Mouse (Mus musculus) C2C12 (cell line): ENCODE results near the gene Hyal2. TPM values are rescaled to one million over a fixed set of nuclear protein-coding genes. Genes with fewer than 3 reads are reported as not detected.
A peak's percentile ranks its signal among the peaks of the same experiment; 100 is the strongest.

ENCODE experiments used
- H3K27me3 ChIP-seq: one replicate; pipeline ENCODE4 v1.6.1; 2011; ENCODE audit not compliant: control insufficient read depth, insufficient read depth, insufficient read length
- H3K36me3 ChIP-seq: one replicate; pipeline ENCODE4 v1.6.1; 2011; ENCODE audit not compliant: control insufficient read depth, insufficient read depth
- H3K4me3 ChIP-seq: one replicate; pipeline ENCODE4 v1.5.1; 2011; ENCODE audit warnings: mild to moderate bottlenecking, control low read depth; ENCODE audit not compliant: poor library complexity, insufficient read depth, severe bottlenecking
- H3K79me2 ChIP-seq: one replicate; pipeline ENCODE4 v1.6.1; 2011; ENCODE audit not compliant: control insufficient read depth, insufficient read depth
- H3K79me3 ChIP-seq: one replicate; pipeline ENCODE4 v1.6.1; 2011; ENCODE audit warnings: low read depth, control low read depth
- H3ac ChIP-seq: one replicate; pipeline ENCODE3; 2011; ENCODE audit warnings: low read depth; ENCODE audit not compliant: control insufficient read depth, insufficient read length
- CEBPB ChIP-seq: IDR thresholded peaks from one replicate; pipeline ENCODE4 v1.6.1; 2011; ENCODE audit warnings: low read depth, mild to moderate bottlenecking, control low read depth, moderate library complexity
- CTCF ChIP-seq: IDR thresholded peaks from one replicate; pipeline ENCODE4 v1.5.1; 2011; ENCODE audit not compliant: control insufficient read depth, insufficient read depth, insufficient read length
- FOSL1 ChIP-seq: IDR thresholded peaks from one replicate; pipeline ENCODE4 v1.8.0; 2011; ENCODE audit warnings: mild to moderate bottlenecking, low read length; ENCODE audit not compliant: poor library complexity, insufficient read depth, severe bottlenecking
- MAX ChIP-seq: IDR thresholded peaks from one replicate; pipeline ENCODE4 v1.6.1; 2011; ENCODE audit warnings: mild to moderate bottlenecking, control low read depth
- MYOD1 ChIP-seq: IDR thresholded peaks from one replicate; pipeline ENCODE4 v1.6.1; 2011; ENCODE audit warnings: low read depth; ENCODE audit not compliant: control insufficient read depth, insufficient read length
- MYOG ChIP-seq: IDR thresholded peaks from one replicate; pipeline ENCODE4 v1.6.1; 2011; ENCODE audit not compliant: control insufficient read depth, insufficient read length; ENCODE audit errors: extremely low read depth
- USF1 ChIP-seq: IDR thresholded peaks from one replicate; pipeline ENCODE4 v1.6.1; 2011; ENCODE audit warnings: low read depth, mild to moderate bottlenecking, control low read depth, moderate library complexity
- polyA plus RNA-seq: library from polyadenylated mRNA; unstranded; fragments of >200 nt; fragmentation: generic; extraction: Trizol; gene quantifications from one replicate; pipeline ENCODE4 v1.2.1, GENCODE M21; 2012; ENCODE audit warnings: missing spikeins

The Hyal2 gene
- polyA plus RNA-seq, 1 experiment: 59.7 TPM

DNA sequence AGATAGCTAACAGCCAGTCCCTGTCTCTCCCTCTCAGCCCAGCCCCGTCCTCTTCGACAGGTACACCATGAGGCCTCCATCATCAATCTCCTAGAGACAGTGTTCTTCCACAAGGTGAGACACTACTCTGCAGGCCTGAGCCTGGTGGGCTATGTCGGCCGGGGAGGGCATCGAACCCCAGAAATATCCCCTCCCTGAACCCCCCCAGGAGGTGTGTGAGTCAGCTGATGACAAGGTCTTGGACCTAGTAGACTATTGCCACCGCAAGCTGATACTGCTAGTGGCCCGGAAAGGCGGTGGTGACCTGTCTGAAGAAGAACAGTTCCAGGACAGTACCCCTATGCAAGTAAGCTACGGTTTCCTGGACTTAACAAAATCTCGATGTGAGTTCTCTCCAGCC, 18.9 kb upstream of the Hyal2 start:
- no peaks in the 10 kb centered on the region for H3K27me3 ChIP-seq
- H3K79me3 ChIP-seq: peaks cover 11% of the 10 kb centered on the region
- TF ChIP-seq MAX (no peak), MYOD1 (no peak), MYOG (no peak), CTCF (no peak), CEBPB (no peak)
- H3K4me3 ChIP-seq: no peak overlapping the region
- H3ac ChIP-seq: no peak overlapping the region
- H3K36me3 ChIP-seq: no peaks in the 10 kb centered on the region
- peaks cover 23% of the 10 kb centered on the region for H3K79me2 ChIP-seq

DNA sequence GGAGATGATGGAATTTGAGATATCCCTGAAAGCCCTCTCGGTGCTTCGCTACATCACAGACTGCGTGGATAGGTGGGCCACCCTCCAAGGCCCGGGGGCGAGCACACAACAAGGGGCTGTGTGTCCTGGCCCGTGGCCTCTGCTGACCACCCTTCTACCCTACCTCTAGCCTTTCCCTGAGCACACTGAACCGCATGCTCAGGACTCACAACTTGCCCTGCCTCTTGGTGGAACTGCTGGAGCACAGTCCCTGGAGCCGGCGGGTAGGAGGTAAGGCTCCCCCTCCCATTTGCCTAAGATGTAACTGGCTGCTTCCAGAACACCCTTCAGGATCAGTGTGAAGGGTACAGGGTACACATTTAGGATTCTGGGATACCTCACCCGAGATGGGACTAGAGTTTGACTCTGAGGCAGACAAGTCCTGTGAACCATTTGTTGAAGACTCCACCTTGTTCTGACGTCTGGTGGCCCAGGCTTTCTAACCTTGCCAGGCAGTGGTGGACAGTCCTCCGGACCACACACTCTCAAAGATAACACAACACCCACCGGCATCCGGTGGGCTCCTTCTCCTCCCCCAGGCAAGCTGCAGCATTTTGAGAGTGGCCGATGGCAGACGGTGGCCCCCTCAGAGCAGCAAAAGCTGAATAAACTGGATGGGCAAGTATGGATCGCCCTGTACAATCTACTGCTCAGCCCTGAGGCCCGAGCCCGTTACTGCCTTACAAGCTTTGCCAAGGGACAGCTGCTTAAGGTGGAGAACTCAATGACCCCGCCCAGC, 18.3 kb upstream of the Hyal2 start:
- Histone ChIP-seq H3K27me3 (no peaks in the 10 kb centered on the region), H3K4me3 (no peak overlapping the region), H3K36me3 (no peaks in the 10 kb centered on the region), H3K79me2 (peaks cover 26% of the 10 kb centered on the region), H3ac (no peak overlapping the region), H3K79me3 (peaks cover 11% of the 10 kb centered on the region)
- TF ChIP-seq FOSL1: no peak
- no peak for TF ChIP-seq CEBPB
- no peak for TF ChIP-seq MYOD1
- no peak for TF ChIP-seq USF1
- TF ChIP-seq MYOG: no peak
- no peak for TF ChIP-seq CTCF
- TF ChIP-seq MAX: no peak

DNA sequence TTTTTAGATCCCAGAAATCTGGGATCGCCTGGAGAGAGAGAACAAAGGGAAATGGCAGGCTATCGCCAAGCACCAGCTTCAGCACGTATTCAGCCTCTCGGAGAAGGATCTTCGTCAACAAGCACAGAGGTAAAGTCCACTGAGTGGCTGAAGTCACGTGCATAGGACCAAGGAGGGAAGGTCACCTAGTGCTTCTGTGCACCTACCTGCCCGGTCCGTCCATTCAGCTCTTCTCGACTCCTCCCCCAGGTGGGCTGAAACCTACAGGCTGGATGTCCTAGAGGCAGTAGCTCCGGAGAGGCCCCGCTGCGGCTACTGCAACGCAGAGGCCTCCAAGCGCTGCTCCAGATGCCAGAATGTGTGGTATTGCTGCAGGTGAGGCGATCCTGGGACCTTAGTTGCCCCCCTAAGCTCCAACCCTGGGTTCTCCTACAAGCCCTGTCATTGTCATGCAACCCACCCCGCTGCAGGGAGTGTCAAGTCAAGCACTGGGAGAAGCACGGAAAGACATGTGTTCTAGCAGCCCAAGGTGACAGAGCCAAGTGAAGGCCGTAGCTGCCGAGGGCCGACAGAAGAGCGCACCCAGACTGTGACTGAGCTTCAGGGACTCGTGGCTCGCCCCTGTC, 17.1 kb upstream of the Hyal2 start:
- Histone ChIP-seq H3K36me3 (no peaks in the 10 kb centered on the region), H3K79me2 (peaks cover 36% of the 10 kb centered on the region), H3K27me3 (no peaks in the 10 kb centered on the region), H3K79me3 (peaks cover 14% of the 10 kb centered on the region), H3K4me3 (peak overlapping the region; percentile 45), H3ac (no peak overlapping the region)
- TF ChIP-seq MYOD1 (no peak), MYOG (no peak)

DNA sequence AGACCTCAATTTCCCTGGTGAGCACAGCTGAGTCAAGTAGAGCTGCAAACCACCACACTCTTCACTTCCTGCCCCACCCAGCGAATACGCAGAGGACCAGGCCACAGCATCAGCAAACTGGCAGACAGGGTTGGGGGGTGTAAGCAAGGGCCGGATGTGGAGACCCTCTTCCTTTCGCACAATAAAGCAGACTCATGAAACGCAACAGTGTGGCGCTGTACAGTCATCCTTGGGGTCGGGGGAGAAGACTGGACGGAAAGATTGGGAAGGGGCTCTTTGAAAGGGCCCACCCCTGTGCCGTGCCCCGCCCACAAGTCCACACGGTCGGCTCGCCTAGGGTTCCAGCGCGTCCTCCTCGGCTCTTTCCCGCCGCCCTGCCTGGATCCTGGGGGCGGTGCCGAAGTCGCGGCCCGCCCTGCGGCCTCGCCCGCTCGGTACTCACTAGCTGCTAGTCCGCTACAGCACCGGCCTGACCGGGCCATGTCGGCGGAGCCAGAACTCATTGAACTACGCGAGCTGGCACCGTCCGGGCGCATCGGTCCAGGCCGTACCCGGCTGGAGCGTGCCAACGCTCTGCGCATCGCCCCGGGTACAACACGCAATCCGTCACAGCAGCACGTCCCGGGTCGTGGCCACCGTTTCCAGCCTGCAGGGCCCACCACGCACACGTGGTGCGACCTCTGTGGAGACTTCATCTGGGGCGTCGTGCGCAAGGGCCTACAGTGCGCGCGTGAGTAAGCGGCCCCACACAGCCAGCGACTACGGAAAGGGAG, 16.4 kb upstream of the Hyal2 start, which contains the start of gene Rassf1:
Gene Rassf1 (plus strand): TSS at position 439 of the 773 bp plus-strand sequence.
- TF ChIP-seq MYOG: no peak
- TF ChIP-seq USF1: peak; percentile 14
- TF ChIP-seq FOSL1: no peak
- TF ChIP-seq CEBPB: no peak

DNA sequence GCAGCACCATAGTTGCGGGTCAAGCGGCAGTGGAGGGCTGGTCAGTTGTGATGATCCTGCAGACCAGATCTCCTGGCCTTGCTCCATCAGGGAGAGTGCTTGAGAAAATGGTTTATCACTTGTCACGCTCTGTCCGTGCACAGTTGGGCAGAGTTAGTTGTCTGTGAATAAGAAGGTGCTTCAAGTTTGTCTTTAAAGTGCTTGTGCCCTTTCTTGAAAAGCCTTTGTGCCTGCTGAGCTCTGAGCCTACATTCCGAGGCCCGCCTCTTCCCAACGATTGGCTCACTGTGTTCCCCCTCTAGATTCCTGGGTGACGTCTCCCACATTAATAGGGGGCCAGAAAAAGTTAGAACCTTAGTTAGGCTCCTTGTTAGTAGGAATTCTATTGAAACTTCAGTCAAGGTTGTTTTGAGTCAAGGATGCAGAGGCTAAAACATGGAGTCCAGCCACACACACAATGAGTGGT, 15.8 kb upstream of the Hyal2 start:
- Histone ChIP-seq H3K36me3 (peaks cover 7% of the 10 kb centered on the region), H3K79me2 (peaks cover 49% of the 10 kb centered on the region), H3K27me3 (no peaks in the 10 kb centered on the region), H3K4me3 (peak overlapping the region; percentile 45), H3K79me3 (peaks cover 28% of the 10 kb centered on the region), H3ac (peak overlapping the region; percentile 84)
- TF ChIP-seq FOSL1 (no peak), MYOD1 (no peak), CTCF (no peak), CEBPB (no peak)

More for the DNA sequence above, 16.4 kb upstream of the Hyal2 start, which contains the start of gene Rassf1:
- Histone ChIP-seq H3K27me3 (no peaks in the 10 kb centered on the region), H3K4me3 (peak within 1 kb of the TSS; percentile 45), H3K79me2 (peaks cover 43% of the 10 kb centered on the region), H3K36me3 (peaks cover under 1% of the 10 kb centered on the region), H3ac (peak within 1 kb of the TSS; percentile 84), H3K79me3 (peaks cover 21% of the 10 kb centered on the region)
